ENCODE assay signal across 9 mouse cellular contexts in genomic region chr1:182585162-182585840, GRCm38 (mm10). TPM values are rescaled to one million over a fixed set of nuclear protein-coding genes. Genes with fewer than 3 reads are reported as not detected.
DNase-seq lines count a peak whose midpoint lies in the region; ATAC-seq and TF ChIP-seq lines count a peak whose summit lies in the region.
"Had no signal": no experiment of that assay in that cellular context is flagged by ENCODE, and none has a peak within 500 bp of the region (broad histone marks: within the 10 kb centered on the region; RNA-seq: fewer than 3 reads in every experiment).

No protein-coding gene starts in this region.

- H3K27me3 ChIP-seq in embryonic facial prominence, embryonic 14.5 days (replicated peaks; ENCODE audit: control insufficient read depth, insufficient read depth, low read length), result no peaks in the 10 kb centered on the region
- no peaks in the 10 kb centered on the region; the same call in 1 of the 2 replicates for H3K27me3 ChIP-seq in limb, embryonic 13.5 days
- H3K27me3 ChIP-seq in neural tube, embryonic 12.5 days (replicated peaks), result 0 out of 2 replicates have a peak, but pooled peaks cover 3% of the 10 kb centered on the region

- H3K36me3 ChIP-seq in embryonic facial prominence, embryonic 14.5 days (ENCODE audit: control insufficient read depth, insufficient read depth, low read length), result no peaks in the 10 kb centered on the region
- H3K36me3 ChIP-seq in limb, embryonic 13.5 days, result no peaks in the 10 kb centered on the region
- H3K36me3 ChIP-seq in neural tube, embryonic 12.5 days, result no peaks in the 10 kb centered on the region

- peaks cover 5% of the 10 kb centered on the region; the same call in 1 of the 2 replicates for H3K4me1 ChIP-seq in embryonic facial prominence, embryonic 14.5 days (ENCODE audit: control insufficient read depth, insufficient read depth, low read length)
- H3K4me1 ChIP-seq in limb, embryonic 13.5 days, result peaks cover 4% of the 10 kb centered on the region; the same call in 1 of the 2 replicates
- H3K4me1 ChIP-seq in neural tube, embryonic 12.5 days, result peaks cover 3% of the 10 kb centered on the region; the same call in 1 of the 2 replicates

- intact Hi-C loops in gastrocnemius, adult 2 months (cut with DNase I), result no loop called here

- H3K9me3 ChIP-seq in embryonic facial prominence, embryonic 14.5 days (ENCODE audit: control insufficient read depth, low read length), result no peaks in the 10 kb centered on the region
- H3K9me3 ChIP-seq in limb, embryonic 13.5 days, result no peaks in the 10 kb centered on the region
- H3K9me3 ChIP-seq in neural tube, embryonic 12.5 days, result no peaks in the 10 kb centered on the region

- H3K4me2 ChIP-seq in embryonic facial prominence, embryonic 14.5 days (ENCODE audit: low read depth, low read length), result peak overlapping the region; percentile 46
- H3K4me2 ChIP-seq in limb, embryonic 13.5 days (replicated peaks), result peak overlapping the region; percentile 56
- peak overlapping the region; percentile 51 for H3K4me2 ChIP-seq in neural tube, embryonic 12.5 days (replicated peaks)

- H3K27ac ChIP-seq in gastrocnemius, adult 2 months, result no peak overlapping the region
- H3K27ac ChIP-seq in embryonic facial prominence, embryonic 14.5 days (replicated peaks; ENCODE audit: low read depth, low read length), result no peak overlapping the region
- H3K27ac ChIP-seq in limb, embryonic 13.5 days, result no peak overlapping the region
- no peak overlapping the region for H3K27ac ChIP-seq in neural tube, embryonic 12.5 days

- peak; percentile 72 for ATAC-seq in embryonic facial prominence, embryonic 14.5 days (ENCODE audit: low read depth)
- ATAC-seq in limb, embryonic 13.5 days (ENCODE audit: low FRiP score, low read depth), result no peak
- no peak for ATAC-seq in neural tube, embryonic 12.5 days (ENCODE audit: low FRiP score, low read depth)

- H3K9ac ChIP-seq in embryonic facial prominence, embryonic 14.5 days (ENCODE audit: low read depth, low read length), result no peak overlapping the region
- H3K9ac ChIP-seq in limb, embryonic 13.5 days, result no peak overlapping the region
- H3K9ac ChIP-seq in neural tube, embryonic 12.5 days, result no peak overlapping the region

- H3K4me3 ChIP-seq in gastrocnemius, adult 2 months, result peak overlapping the region; percentile 43
- peak overlapping the region; percentile 18 for H3K4me3 ChIP-seq in embryonic facial prominence, embryonic 14.5 days (ENCODE audit: low read depth, low read length)
- H3K4me3 ChIP-seq in limb, embryonic 13.5 days, result peak overlapping the region; percentile 17
- H3K4me3 ChIP-seq in neural tube, embryonic 12.5 days, result no peak overlapping the region

- 17% methylated on average over 16 of the region's 16 CpGs for WGBS in embryonic facial prominence, embryonic 14.5 days
- 13% methylated on average over 16 of the region's 16 CpGs for WGBS in limb, embryonic 13.5 days
- WGBS in neural tube, embryonic 12.5 days, result 20% methylated on average over 16 of the region's 16 CpGs

- TF ChIP-seq CTCF in gastrocnemius, adult 2 months (IDR thresholded peaks at IDR 0.05), result no peak

- DNase-seq in gastrocnemius, adult 2 months, result no peak
- DNase-seq in gastrocnemius, postnatal 4 days (ENCODE audit: low spot score in 2 of 2), result no peak
- no peak for DNase-seq in embryonic facial prominence, embryonic 14.5 days (ENCODE audit: low spot score)
- no peak for DNase-seq in cerebellum, postnatal 14 days
- DNase-seq in right cerebral cortex, adult 18-20 months, result no peak
- no peak for DNase-seq in retina, postnatal 1 day

RNA-seq across cellular contexts. Expression of gene Capn8, which starts 20.5 kb away (rescaled TPM):
- total RNA-seq in gastrocnemius, adult 2 months (2021), result not detected
- not detected for total RNA-seq in gastrocnemius, postnatal 4 days (2021)
- polyA plus RNA-seq in embryonic facial prominence, embryonic 14.5 days (2014; fragmentation: Nextera tagmentation; extraction: Ambion mirVana), result 0.07 and 0.16 TPM in 2 replicates
- not detected in 2 replicates for polyA plus RNA-seq in limb, embryonic 13.5 days (2015; fragmentation: Nextera tagmentation; extraction: Ambion mirVana)
- polyA plus RNA-seq in neural tube, embryonic 12.5 days (2016; fragmentation: Nextera tagmentation; extraction: Ambion mirVana), result 0.10 and 0.15 TPM in 2 replicates
- polyA plus RNA-seq: C2C12 had no signal
